Mouse (Mus musculus) E14TG2a.4 (cell line): ENCODE results near the gene Wdr1.

Experiments used
- CTCF ChIP-seq: conservative IDR thresholded peaks from 2 replicates; pipeline ENCODE4 v1.5.1; 2014; ENCODE audit warnings: low read length
- NANOG ChIP-seq: IDR thresholded peaks from 2 replicates; pipeline ENCODE4 v1.6.1; 2014; ENCODE audit warnings: borderline replicate concordance, low read length, mixed read lengths

DNA sequence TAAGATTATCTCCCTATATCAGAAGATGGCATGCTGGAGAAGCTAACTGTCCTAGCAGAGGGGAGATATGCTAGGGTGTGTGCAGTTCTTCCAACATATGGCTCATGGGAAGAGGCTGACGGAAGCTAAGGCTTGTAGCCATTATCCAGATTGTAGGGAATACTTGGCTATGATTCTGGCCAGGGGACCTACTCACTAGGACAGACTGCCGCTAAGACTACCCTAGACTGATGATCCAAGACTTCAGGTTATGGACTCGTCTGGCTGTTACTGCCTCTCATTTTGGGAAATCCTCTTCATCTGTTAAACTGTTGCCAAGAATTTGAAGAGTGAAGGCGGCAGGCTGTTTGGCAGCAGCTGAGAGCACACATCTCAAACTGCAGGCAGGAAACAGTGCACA lies 20.0 kb upstream of the Wdr1 start:
- no peak for TF ChIP-seq CTCF
- no peak for TF ChIP-seq NANOG
